Mouse (Mus musculus): Measurements from ENCODE around the gene Bex6.

Gene Bex6

GRCm38 (mm10) chr16:32179333-32179901, at the start of gene Bex6:
Gene Bex6, plus strand, starts transcription at chr16:32179823.
- DNase-seq = no peak

- peak; percentile 41 for DNase-seq
Measured at GRCm38 (mm10) chr16:32130190-32130826, 49.3 kb upstream of the Bex6 start.

GRCm38 (mm10) chr16:32133148-32133547, 46.5 kb upstream of the Bex6 start:
- DNase-seq = no peak

- no peak for DNase-seq
Measured at GRCm38 (mm10) chr16:32135842-32136357, 43.7 kb upstream of the Bex6 start.

GRCm38 (mm10) chr16:32138954-32139353, 40.7 kb upstream of the Bex6 start:
- DNase-seq = no peak

GRCm38 (mm10) chr16:32143766-32144165, 35.9 kb upstream of the Bex6 start:
- DNase-seq = no peak

GRCm38 (mm10) chr16:32144592-32144991, 35.0 kb upstream of the Bex6 start:
- no peak for DNase-seq

- no peak for DNase-seq
Measured at GRCm38 (mm10) chr16:32147589-32148207, 31.9 kb upstream of the Bex6 start.

GRCm38 (mm10) chr16:32153976-32154375, 25.6 kb upstream of the Bex6 start:
- DNase-seq = no peak

- no peak for DNase-seq
Measured at GRCm38 (mm10) chr16:32154437-32154836, 25.2 kb upstream of the Bex6 start.

- DNase-seq = no peak
Measured at GRCm38 (mm10) chr16:32156719-32157118, 22.9 kb upstream of the Bex6 start.

GRCm38 (mm10) chr16:32157369-32157768, 22.3 kb upstream of the Bex6 start:
- no peak for DNase-seq

GRCm38 (mm10) chr16:32158966-32159365, 20.7 kb upstream of the Bex6 start:
- DNase-seq = no peak

- no peak for DNase-seq
Measured at GRCm38 (mm10) chr16:32160742-32161323, 18.8 kb upstream of the Bex6 start.

GRCm38 (mm10) chr16:32163392-32163791, 16.2 kb upstream of the Bex6 start:
- peak in 1 of 2 experiments; percentile 39 for DNase-seq

GRCm38 (mm10) chr16:32163891-32164290, 15.7 kb upstream of the Bex6 start:
- no peak for DNase-seq

GRCm38 (mm10) chr16:32164396-32165027, 15.1 kb upstream of the Bex6 start:
- no peak for DNase-seq

- peak in 1 of 2 experiments; percentile 43 for DNase-seq
Measured at GRCm38 (mm10) chr16:32165281-32165821, 14.3 kb upstream of the Bex6 start, which contains the start of gene Nrros. Gene Nrros, minus strand, starts transcription at chr16:32165594.

- no peak for DNase-seq
Measured at GRCm38 (mm10) chr16:32167819-32168545, 11.6 kb upstream of the Bex6 start.

GRCm38 (mm10) chr16:32171031-32171731, 8.4 kb upstream of the Bex6 start:
- DNase-seq = no peak

GRCm38 (mm10) chr16:32173401-32173800, 6.2 kb upstream of the Bex6 start:
- DNase-seq = peak in 1 of 2 experiments; percentile 26

Data from kidney, adult 8-10 months (tissue).